Mouse (Mus musculus) gastrocnemius, postnatal 4 days (tissue): ENCODE measurements around the gene Erlec1. TPM values are rescaled to one million over a fixed set of nuclear protein-coding genes. Genes with fewer than 3 reads are reported as not detected.

Experiments used
- total RNA-seq, 2 experiments: library from RNA; stranded (reverse); gene quantifications; 2 replicates each; pipeline ENCODE4 v1.2.3; 2021

The Erlec1 gene
- total RNA-seq, 2 experiments from 2014 or later: 44.7 to 51.2 TPM

Other genes starting within 250 kb of the Erlec1 start
- 10 to 100 TPM; 62.1 to 78.5 TPM for gene Psme4, start 182.6 kb downstream of the Erlec1 start, total RNA-seq
- gene Gpr75, start 69.0 kb downstream of the Erlec1 start, total RNA-seq: under 1 TPM in 1 of 2 experiments, not detected in 1; 0.08 TPM
- 10 to 100 TPM; 12.8 to 13.5 TPM for gene Asb3, start 68.9 kb downstream of the Erlec1 start, total RNA-seq
- 1 to 10 TPM; 6.3 to 6.8 TPM for gene Chac2, start 32.0 kb upstream of the Erlec1 start, total RNA-seq
- gene Gm17332, start 228.1 kb upstream of the Erlec1 start, total RNA-seq: not detected